Mouse (Mus musculus) stomach, embryonic 14.5 days (tissue): ENCODE results near the gene Actr1a. TPM values are rescaled to one million over a fixed set of nuclear protein-coding genes. Genes with fewer than 3 reads are reported as not detected.

Experiments
- ATAC-seq: fragments of 200-750 bp; cut with Nextera tagmentation; 2 replicates; pipeline ENCODE4 v1.8.0; 2017; ENCODE audit warnings: low read depth, moderate TSS enrichment; ENCODE audit not compliant: insufficient number of reproducible peaks, insufficient read depth, low FRiP score
- H3K27ac ChIP-seq: fragments of 300-500 bp; sonication (generic); 2 replicates; pipeline ENCODE4 v1.5.1; 2014; ENCODE audit warnings: mild to moderate bottlenecking, low read length, moderate library complexity, mixed read lengths
- H3K27me3 ChIP-seq: fragments of 300-500 bp; sonication (generic); 2 replicates; pipeline ENCODE4 v1.6.1; 2014; ENCODE audit warnings: low read length, control low read depth, mixed read lengths; ENCODE audit not compliant: control insufficient read depth, insufficient read depth
- H3K36me3 ChIP-seq: fragments of 300-500 bp; sonication (generic); 2 replicates; pipeline ENCODE4 v1.6.1; 2014; ENCODE audit warnings: mild to moderate bottlenecking, control low read depth, low read length, moderate library complexity, mixed read lengths; ENCODE audit not compliant: control insufficient read depth, insufficient read depth
- H3K4me1 ChIP-seq: fragments of 300-500 bp; sonication (generic); 2 replicates; pipeline ENCODE4 v1.6.1; 2014; ENCODE audit warnings: low read length, control low read depth, mixed read lengths; ENCODE audit not compliant: control insufficient read depth, insufficient read depth
- H3K4me2 ChIP-seq: fragments of 300-500 bp; sonication (generic); replicated peaks from 2 replicates; pipeline ENCODE4 v1.6.1; 2014; ENCODE audit warnings: low read depth, low read length, control low read depth
- H3K4me3 ChIP-seq: fragments of 300-500 bp; sonication (generic); 2 replicates; pipeline ENCODE4 v1.5.1; 2014; ENCODE audit warnings: low read depth, low read length, control low read depth
- H3K9ac ChIP-seq: fragments of 300-500 bp; sonication (generic); replicated peaks from 2 replicates; pipeline ENCODE4 v1.6.1; 2014; ENCODE audit warnings: low read depth, mild to moderate bottlenecking, control low read depth, low read length, moderate library complexity, mixed read lengths
- H3K9me3 ChIP-seq: fragments of 300-500 bp; sonication (generic); 2 replicates; pipeline ENCODE4 v1.6.1; 2016; ENCODE audit warnings: low read depth, low read length, control low read depth; ENCODE audit not compliant: control insufficient read depth
- WGBS: fragments of 180-500 bp; shearing (Covaris S2); extraction: QIAGEN DNeasy Blood & Tissue Kit; methylation state at CpG from one replicate; pipeline ENCODE4 v1.1.7; 2014; 5-methylcytosine and 5-hydroxymethylcytosine counted together
- polyA plus RNA-seq: library from polyadenylated mRNA; unstranded; fragments of >200 nt; fragmentation: Nextera tagmentation; extraction: Ambion mirVana; gene quantifications from 2 replicates; pipeline ENCODE4 v1.2.1, GENCODE M21; 2014

Gene Actr1a
- polyA plus RNA-seq, 1 experiment from 2014 or later = 141 TPM

DNA sequence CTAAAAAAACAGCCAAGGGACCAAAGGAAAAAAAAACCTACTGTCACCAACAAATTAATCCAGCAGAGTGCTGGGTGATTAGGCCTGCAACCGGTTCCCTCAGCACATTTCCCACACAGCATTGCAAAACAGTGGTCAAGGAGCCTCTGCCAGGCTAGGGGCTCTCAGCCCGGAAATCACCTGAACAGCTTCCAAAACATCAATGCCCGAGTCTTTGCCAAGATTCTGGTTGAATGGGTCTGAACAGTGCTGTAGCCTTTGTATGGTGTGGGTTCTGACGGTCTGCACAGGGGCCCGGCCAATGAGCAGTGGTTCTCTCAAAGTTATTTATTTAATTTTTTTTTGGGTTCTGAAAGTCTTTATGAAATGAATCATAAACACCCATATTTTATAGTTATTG lies 20.1 kb downstream of the Actr1a start:
- Histone ChIP-seq H3K4me1 (no peaks in the 10 kb centered on the region), H3K36me3 (peaks cover 32% of the 10 kb centered on the region), H3K4me2 (no peak overlapping the region), H3K4me3 (no peak overlapping the region), H3K9ac (no peak overlapping the region), H3K9me3 (no peaks in the 10 kb centered on the region), H3K27ac (no peak overlapping the region), H3K27me3 (no peaks in the 10 kb centered on the region)
- no peak for ATAC-seq
- WGBS = 56% methylated on average over 5 of the region's 5 CpGs

DNA sequence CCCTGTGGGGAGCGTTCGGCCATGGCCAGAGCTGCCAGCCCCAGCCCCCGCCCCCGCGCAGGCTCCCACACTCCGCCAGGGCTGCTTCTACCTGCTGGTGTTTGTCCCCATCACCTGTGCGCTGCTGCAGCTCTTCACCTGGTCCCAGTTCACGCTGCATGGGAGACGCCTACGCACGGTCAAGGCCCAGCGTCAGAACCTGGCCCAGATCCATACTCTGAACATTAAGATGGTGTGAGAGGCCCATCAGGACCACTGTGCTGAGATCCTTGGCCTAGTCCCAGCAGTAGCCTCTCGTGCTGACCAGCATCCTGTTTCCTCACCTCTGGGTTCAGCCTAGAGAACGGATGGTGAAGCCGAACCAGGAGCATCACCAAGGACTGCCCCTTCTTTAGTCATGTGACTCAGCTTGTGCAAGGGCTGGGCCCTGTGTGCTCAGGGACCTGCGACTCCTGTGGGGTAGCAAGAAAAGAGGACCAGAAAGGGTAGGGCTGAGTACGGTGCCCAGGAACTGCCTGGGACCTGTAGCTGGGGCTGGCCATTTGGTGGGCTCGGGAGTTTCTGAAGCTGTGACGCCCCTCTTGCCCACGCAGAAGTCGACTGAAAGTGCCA lies 21.0 kb downstream of the Actr1a start:
- no peaks in the 10 kb centered on the region for H3K27me3 ChIP-seq
- no peaks in the 10 kb centered on the region for H3K9me3 ChIP-seq
- H3K36me3 ChIP-seq = peaks cover 23% of the 10 kb centered on the region
- ATAC-seq = no peak
- 54% methylated on average over 21 of the region's 21 CpGs for WGBS
- no peak overlapping the region for H3K27ac ChIP-seq
- no peak overlapping the region for H3K4me3 ChIP-seq
- H3K4me1 ChIP-seq = no peaks in the 10 kb centered on the region
- H3K9ac ChIP-seq = no peak overlapping the region; the same call in 1 of the 2 replicates
- H3K4me2 ChIP-seq = no peak overlapping the region

DNA sequence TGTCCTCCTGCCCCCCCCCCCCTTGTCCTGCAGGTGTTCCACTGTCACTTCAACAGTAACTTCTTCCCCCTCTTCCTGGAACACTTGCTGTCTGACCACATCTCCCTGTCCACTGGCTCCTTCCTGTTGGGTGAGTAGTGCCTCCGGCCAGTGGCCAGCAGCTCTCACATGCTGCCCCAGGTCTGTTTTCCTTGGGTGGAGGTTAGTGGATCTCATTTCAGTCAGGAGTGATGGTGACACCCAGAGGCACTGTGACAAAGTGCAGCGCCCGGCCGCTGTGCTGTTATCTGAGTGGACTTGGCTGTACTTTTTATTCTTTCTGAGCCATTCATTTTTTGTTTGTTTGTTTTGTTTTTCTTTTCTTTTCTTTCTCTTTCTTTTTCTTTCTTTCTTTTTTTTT lies 26.3 kb downstream of the Actr1a start:
- no peak overlapping the region for H3K9ac ChIP-seq
- no peak for ATAC-seq
- H3K4me1 ChIP-seq = no peaks in the 10 kb centered on the region
- no peaks in the 10 kb centered on the region for H3K9me3 ChIP-seq
- no peaks in the 10 kb centered on the region for H3K27me3 ChIP-seq
- WGBS = 25% methylated on average over 4 of the region's 4 CpGs
- H3K27ac ChIP-seq = no peak overlapping the region
- H3K4me2 ChIP-seq = no peak overlapping the region
- no peak overlapping the region for H3K4me3 ChIP-seq
- H3K36me3 ChIP-seq = no peaks in the 10 kb centered on the region

DNA sequence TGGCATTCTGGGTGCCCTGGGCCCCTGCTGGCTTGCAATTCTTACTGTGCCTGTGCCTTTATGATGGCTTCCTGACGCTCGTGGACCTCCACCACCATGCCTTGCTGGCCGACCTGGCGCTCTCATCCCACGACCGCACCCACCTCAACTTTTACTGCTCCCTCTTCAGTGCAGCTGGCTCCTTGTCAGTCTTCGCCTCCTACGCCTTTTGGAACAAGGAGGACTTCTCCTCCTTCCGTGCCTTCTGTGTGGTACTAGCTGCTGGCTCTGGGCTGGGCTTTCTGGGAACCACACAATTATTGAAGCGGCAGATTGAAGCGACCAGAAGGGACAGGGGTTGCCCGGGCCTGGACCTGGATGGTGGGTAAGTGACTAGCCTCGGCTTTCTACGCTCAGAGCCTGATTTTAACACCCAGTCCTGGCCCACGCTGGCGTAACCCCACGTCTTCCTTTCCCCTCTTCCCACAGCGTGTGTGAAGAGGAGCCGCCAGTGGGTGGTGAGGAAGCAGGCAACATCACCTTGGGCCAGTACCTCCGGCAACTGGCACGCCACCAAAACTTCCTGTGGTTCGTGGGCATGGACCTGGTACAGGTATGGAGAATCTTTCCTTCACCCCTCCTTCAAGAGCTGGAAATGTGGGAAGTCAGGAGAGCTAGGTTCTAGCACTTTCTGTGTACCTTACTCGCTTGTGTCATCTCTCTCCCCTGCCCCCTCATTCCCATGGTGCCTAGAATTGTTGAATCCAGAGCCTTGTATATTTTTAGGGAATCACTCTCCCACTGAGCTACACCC lies 27.6 kb downstream of the Actr1a start:
- Histone ChIP-seq H3K4me1 (no peaks in the 10 kb centered on the region), H3K36me3 (no peaks in the 10 kb centered on the region), H3K4me2 (no peak overlapping the region), H3K4me3 (no peak overlapping the region), H3K27me3 (no peaks in the 10 kb centered on the region), H3K9me3 (no peaks in the 10 kb centered on the region), H3K9ac (no peak overlapping the region), H3K27ac (no peak overlapping the region)
- WGBS = 88% methylated on average over 23 of the region's 23 CpGs
- ATAC-seq = no peak

DNA sequence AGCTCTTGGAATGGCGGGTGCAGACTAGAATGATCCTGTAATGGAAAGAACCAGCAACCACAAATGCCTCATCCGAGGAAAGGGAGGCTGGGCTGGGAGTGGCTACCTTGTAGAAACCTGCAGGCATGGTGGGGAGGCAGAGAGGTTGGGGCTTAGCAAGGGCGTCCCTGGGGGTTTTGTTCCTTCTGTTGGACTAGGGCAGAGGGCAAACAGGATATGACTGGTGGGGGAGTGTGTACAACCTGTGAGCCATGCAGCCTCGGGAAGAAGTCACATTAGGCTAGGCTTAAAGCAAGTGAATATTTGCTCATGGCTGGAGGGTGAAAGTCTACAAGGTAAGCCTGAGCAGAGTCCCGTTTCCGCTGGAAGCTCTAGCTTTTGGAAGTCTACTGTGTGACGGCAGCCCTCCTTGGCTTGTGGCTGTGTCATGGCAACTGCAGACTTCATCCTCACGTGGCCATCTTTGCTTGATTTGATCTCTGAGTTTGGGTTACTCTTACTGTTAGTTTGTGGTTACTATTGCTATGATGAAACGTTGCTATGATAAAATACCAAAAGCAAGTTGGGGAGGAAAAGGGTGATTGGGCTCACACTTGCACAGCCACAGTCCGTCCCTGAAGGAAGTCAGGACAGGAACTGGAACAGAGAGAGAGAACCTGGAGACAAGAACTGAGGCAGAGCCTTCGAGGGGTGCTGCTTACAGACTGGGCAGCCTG lies 32.1 kb downstream of the Actr1a start:
- Histone ChIP-seq H3K27me3 (no peaks in the 10 kb centered on the region), H3K4me1 (no peaks in the 10 kb centered on the region), H3K4me2 (no peak overlapping the region), H3K9me3 (no peaks in the 10 kb centered on the region), H3K36me3 (no peaks in the 10 kb centered on the region), H3K4me3 (no peak overlapping the region), H3K9ac (no peak overlapping the region), H3K27ac (no peak overlapping the region)
- 77% methylated on average over 11 of the region's 11 CpGs for WGBS
- no peak for ATAC-seq

DNA sequence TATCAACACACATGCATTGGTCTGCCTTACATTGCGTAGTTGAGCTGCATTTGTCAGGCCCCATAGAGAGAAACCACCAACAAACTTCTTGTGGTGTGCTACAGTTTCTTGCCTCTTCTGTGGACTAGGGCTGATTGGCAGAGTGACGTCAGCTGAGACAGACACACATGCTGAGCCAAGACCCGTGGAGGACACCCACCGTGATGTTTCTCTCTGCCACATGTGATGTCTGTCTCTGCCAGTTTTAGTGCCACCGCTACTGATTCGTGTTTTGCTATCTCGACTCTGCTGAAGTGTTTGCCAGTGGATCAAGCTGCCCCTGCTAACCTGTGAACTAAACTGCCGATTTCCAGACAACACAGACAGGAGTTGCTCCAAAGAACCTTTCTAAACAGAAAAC lies 33.4 kb downstream of the Actr1a start:
- 0 out of 2 replicates have a peak, but pooled peaks cover 7% of the 10 kb centered on the region for H3K27me3 ChIP-seq

DNA sequence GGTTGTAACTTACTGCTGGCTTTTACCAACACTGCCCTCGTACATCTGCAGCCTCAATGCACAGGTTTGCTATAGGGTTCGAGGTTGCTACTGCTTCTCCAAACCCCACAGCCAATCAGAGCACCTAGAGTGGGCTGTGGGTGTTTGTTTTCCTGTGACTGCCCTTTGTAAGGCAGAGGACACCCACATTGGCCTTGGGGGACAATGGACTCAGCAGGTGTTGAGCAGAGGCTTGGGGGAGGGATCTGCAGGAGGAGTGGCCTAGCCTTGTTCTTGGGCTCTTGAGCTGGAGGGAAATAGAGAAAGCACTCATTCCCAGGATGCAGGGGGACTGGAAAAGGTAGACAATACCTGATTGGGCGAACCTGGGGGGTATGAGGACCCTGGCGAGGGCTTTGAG lies 37.2 kb downstream of the Actr1a start:
- 56% methylated on average over 4 of the region's 4 CpGs for WGBS
- H3K4me3 ChIP-seq = no peak overlapping the region
- no peaks in the 10 kb centered on the region for H3K4me1 ChIP-seq
- H3K27me3 ChIP-seq = 0 out of 2 replicates have a peak, but pooled peaks cover 8% of the 10 kb centered on the region
- no peaks in the 10 kb centered on the region for H3K36me3 ChIP-seq
- H3K9ac ChIP-seq = no peak overlapping the region
- ATAC-seq = no peak; the same call in 1 of the 2 replicates
- H3K27ac ChIP-seq = peak overlapping the region; percentile 48; the same call in 1 of the 2 replicates
- no peaks in the 10 kb centered on the region for H3K9me3 ChIP-seq
- 0 out of 2 replicates have a peak overlapping the region, but pooled peaks have one; percentile 19 for H3K4me2 ChIP-seq

More for the DNA sequence above, 33.4 kb downstream of the Actr1a start:
- H3K27ac ChIP-seq = no peak overlapping the region
- H3K36me3 ChIP-seq = no peaks in the 10 kb centered on the region
- H3K4me2 ChIP-seq = no peak overlapping the region
- no peaks in the 10 kb centered on the region for H3K4me1 ChIP-seq
- no peak for ATAC-seq
- no peak overlapping the region for H3K9ac ChIP-seq
- H3K4me3 ChIP-seq = no peak overlapping the region
- no peaks in the 10 kb centered on the region for H3K9me3 ChIP-seq
- 87% methylated on average over 8 of the region's 8 CpGs for WGBS
